Mouse (Mus musculus) stomach, embryonic 16.5 days (tissue): ENCODE data around the gene Tmem119. TPM values are rescaled to one million over a fixed set of nuclear protein-coding genes. Genes with fewer than 3 reads are reported as not detected.

Source experiments
- ATAC-seq: fragments of 200-750 bp; cut with Nextera tagmentation; 2 replicates; pipeline ENCODE4 v1.8.0; 2017; ENCODE audit warnings: moderate number of reproducible peaks, moderate TSS enrichment; ENCODE audit not compliant: insufficient read depth, low FRiP score
- H3K27ac ChIP-seq: fragments of 300-500 bp; sonication (generic); 2 replicates; pipeline ENCODE4 v1.5.1; 2014; ENCODE audit warnings: low read length
- H3K27me3 ChIP-seq: fragments of 300-500 bp; sonication (generic); 2 replicates; pipeline ENCODE4 v1.6.1; 2014; ENCODE audit warnings: low read length, control low read depth, mixed read lengths; ENCODE audit not compliant: control insufficient read depth, insufficient read depth
- H3K36me3 ChIP-seq: fragments of 300-500 bp; sonication (generic); 2 replicates; pipeline ENCODE4 v1.6.1; 2014; ENCODE audit warnings: low read length; ENCODE audit not compliant: control insufficient read depth, insufficient read depth
- H3K4me1 ChIP-seq: fragments of 300-500 bp; sonication (generic); 2 replicates; pipeline ENCODE4 v1.6.1; 2014; ENCODE audit warnings: low read length, control low read depth, mixed read lengths; ENCODE audit not compliant: control insufficient read depth, insufficient read depth
- H3K4me2 ChIP-seq: fragments of 300-500 bp; sonication (generic); 2 replicates; pipeline ENCODE4 v1.6.1; 2014; ENCODE audit warnings: low read depth, low read length, mixed read lengths
- H3K4me3 ChIP-seq: fragments of 300-500 bp; sonication (generic); replicated peaks from 2 replicates; pipeline ENCODE4 v1.5.1; 2014; ENCODE audit warnings: mild to moderate bottlenecking, low read length
- H3K9ac ChIP-seq: fragments of 300-500 bp; sonication (generic); 2 replicates; pipeline ENCODE4 v1.6.1; 2014; ENCODE audit warnings: low read length
- H3K9me3 ChIP-seq: fragments of 300-500 bp; sonication (generic); replicated peaks from 2 replicates; pipeline ENCODE4 v1.6.1; 2016; ENCODE audit warnings: low read length, control low read depth; ENCODE audit not compliant: control insufficient read depth
- WGBS: fragments of 180-500 bp; shearing (Covaris S2); extraction: QIAGEN DNeasy Blood & Tissue Kit; methylation state at CpG from one replicate; pipeline ENCODE4 v1.1.7; 2014; 5-methylcytosine and 5-hydroxymethylcytosine counted together
- polyA plus RNA-seq: library from polyadenylated mRNA; unstranded; fragments of >200 nt; fragmentation: Nextera tagmentation; extraction: Ambion mirVana; gene quantifications from 2 replicates; pipeline ENCODE4 v1.2.1, GENCODE M21; 2015

Gene Tmem119
- 71.4 and 73.0 TPM in 2 replicates for polyA plus RNA-seq

DNA sequence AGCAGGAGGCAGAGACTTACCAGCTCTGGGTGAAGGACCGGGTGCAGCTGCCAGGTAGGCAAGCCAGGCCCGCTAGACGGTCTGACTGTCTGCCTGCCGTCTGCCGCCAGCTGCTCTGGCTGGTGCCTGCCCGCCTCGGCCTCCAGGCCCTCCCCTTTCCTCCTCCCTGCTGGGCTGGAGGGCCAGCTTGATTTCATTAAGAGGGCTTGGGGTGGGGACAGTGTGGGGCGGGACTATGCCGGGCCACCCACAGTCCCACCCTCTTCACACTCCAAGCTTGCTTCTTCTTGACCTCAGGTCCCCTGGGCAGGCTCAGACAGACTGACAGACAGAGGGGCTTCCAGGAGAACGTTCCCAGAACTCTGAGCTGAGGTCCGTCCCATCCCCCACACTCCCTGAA lies at the start of gene Tmem119:
Gene Tmem119, minus strand, starts transcription at position 237 of the 400 bp plus-strand sequence.
- ATAC-seq: peak; percentile 84
- H3K4me3 ChIP-seq: peak within 1 kb of the TSS; percentile 40
- 0% methylated on average over 11 of the region's 11 CpGs for WGBS
- no peaks in the 10 kb centered on the region for H3K27me3 ChIP-seq
- H3K9me3 ChIP-seq: no peaks in the 10 kb centered on the region
- H3K4me1 ChIP-seq: peaks cover 21% of the 10 kb centered on the region
- no peaks in the 10 kb centered on the region for H3K36me3 ChIP-seq
- H3K4me2 ChIP-seq: peak within 1 kb of the TSS; percentile 57
- H3K27ac ChIP-seq: peak within 1 kb of the TSS; percentile 16
- peak within 1 kb of the TSS; percentile 43 for H3K9ac ChIP-seq

GRCm38 (mm10) chr5:113847636-113848035 lies 47.3 kb upstream of the Tmem119 start:
- ATAC-seq: no peak
- H3K4me2 ChIP-seq: no peak overlapping the region
- no peaks in the 10 kb centered on the region for H3K9me3 ChIP-seq
- H3K27me3 ChIP-seq: no peaks in the 10 kb centered on the region
- H3K27ac ChIP-seq: no peak overlapping the region
- peaks cover 30% of the 10 kb centered on the region for H3K36me3 ChIP-seq
- no peak overlapping the region for H3K9ac ChIP-seq
- H3K4me1 ChIP-seq: peaks cover 10% of the 10 kb centered on the region
- no peak overlapping the region for H3K4me3 ChIP-seq
- 79% methylated on average over 9 of the region's 9 CpGs for WGBS

DNA sequence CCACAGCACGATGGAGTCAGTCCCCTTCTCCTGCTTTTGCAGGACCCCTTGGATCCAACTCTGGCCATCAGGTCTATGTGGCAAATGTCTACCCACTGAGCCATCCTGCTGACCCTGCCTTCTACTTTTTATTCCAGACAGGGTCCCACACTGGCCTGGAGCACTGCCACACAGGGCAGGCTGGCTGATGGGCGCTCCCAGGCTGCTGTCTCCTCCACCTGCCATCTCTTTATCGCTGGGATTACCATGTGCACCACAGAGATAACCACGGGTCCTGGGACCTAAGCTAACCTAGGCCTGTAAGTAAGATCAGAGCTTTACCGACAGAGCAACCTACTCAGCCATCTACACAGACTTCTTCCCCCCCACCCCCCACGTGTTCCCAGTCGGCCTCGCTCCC lies 46.3 kb upstream of the Tmem119 start:
- H3K4me2 ChIP-seq: no peak overlapping the region
- H3K27me3 ChIP-seq: no peaks in the 10 kb centered on the region
- WGBS: 88% methylated on average over 8 of the region's 8 CpGs
- peaks cover 10% of the 10 kb centered on the region for H3K4me1 ChIP-seq
- H3K36me3 ChIP-seq: peaks cover 32% of the 10 kb centered on the region
- no peak overlapping the region for H3K9ac ChIP-seq
- no peaks in the 10 kb centered on the region for H3K9me3 ChIP-seq
- no peak for ATAC-seq
- no peak overlapping the region for H3K4me3 ChIP-seq
- H3K27ac ChIP-seq: no peak overlapping the region

GRCm38 (mm10) chr5:113845627-113846026 lies 45.3 kb upstream of the Tmem119 start:
- Histone ChIP-seq H3K27ac (no peak overlapping the region), H3K27me3 (no peaks in the 10 kb centered on the region), H3K4me1 (peaks cover 10% of the 10 kb centered on the region), H3K4me3 (no peak overlapping the region), H3K4me2 (no peak overlapping the region), H3K9ac (no peak overlapping the region), H3K9me3 (no peaks in the 10 kb centered on the region), H3K36me3 (peaks cover 28% of the 10 kb centered on the region)
- ATAC-seq: no peak
- WGBS: 73% methylated on average over 8 of the region's 8 CpGs

DNA sequence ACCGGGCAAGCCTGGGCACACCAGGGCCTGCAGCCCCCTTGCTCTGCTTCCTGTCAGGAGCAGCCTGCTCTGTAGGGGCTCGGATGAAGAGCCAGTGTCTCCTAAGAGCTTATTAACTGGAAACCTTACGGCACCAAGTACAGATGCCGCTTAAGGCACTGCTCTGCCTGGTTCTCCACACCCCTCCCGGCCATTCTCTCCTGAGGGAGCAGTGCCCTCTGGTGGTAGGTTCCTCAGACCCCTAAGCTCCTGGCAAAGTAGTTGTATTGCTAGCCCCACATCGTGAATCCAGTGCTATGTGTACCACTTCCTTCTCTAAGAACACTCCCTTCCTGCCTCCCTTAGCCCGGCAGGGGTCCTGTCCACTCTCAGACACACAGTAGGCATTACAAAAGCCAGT lies 44.4 kb upstream of the Tmem119 start:
- no peaks in the 10 kb centered on the region for H3K9me3 ChIP-seq
- no peaks in the 10 kb centered on the region for H3K27me3 ChIP-seq
- ATAC-seq: peak; percentile 37; the same call in 1 of the 2 replicates
- H3K9ac ChIP-seq: peak overlapping the region; percentile 35
- peaks cover 26% of the 10 kb centered on the region for H3K36me3 ChIP-seq
- H3K4me3 ChIP-seq: no peak overlapping the region
- peaks cover 10% of the 10 kb centered on the region for H3K4me1 ChIP-seq
- peak overlapping the region; percentile 16; the same call in 1 of the 2 replicates for H3K4me2 ChIP-seq
- 52% methylated on average over 7 of the region's 7 CpGs for WGBS
- H3K27ac ChIP-seq: peak overlapping the region; percentile 89

- no peaks in the 10 kb centered on the region for H3K27me3 ChIP-seq
- H3K27ac ChIP-seq: peak overlapping the region; percentile 89; the same call in 1 of the 2 replicates
- peaks cover 10% of the 10 kb centered on the region for H3K4me1 ChIP-seq
- peak overlapping the region; percentile 35; the same call in 1 of the 2 replicates for H3K9ac ChIP-seq
- WGBS: 50% methylated on average over 15 of the region's 15 CpGs
- H3K4me3 ChIP-seq: no peak overlapping the region
- peak; percentile 30; the same call in 1 of the 2 replicates for ATAC-seq
- H3K36me3 ChIP-seq: peaks cover 23% of the 10 kb centered on the region; the same call in 1 of the 2 replicates
- no peaks in the 10 kb centered on the region for H3K9me3 ChIP-seq
- peak overlapping the region; percentile 19; the same call in 1 of the 2 replicates for H3K4me2 ChIP-seq
Measured at GRCm38 (mm10) chr5:113844106-113844505, 43.8 kb upstream of the Tmem119 start.

DNA sequence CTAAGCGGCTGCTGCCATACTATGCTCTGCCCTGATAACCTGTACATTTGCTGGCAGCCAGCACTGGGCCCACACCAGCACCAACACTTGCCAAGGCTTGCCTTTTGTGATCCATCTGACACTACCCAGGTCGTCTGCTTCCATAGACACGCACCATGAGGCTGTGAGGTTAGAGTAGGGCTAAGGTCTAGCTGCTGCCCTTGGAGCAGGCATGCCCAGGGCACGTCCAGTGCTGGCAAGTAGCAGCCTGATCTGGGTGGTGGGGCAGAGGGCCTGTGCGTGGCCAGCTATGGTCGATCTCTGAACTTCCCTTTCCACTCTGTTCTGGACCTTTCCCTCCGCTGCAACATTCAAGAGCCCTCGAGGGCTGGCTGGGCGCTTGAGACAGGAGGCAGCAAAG lies 42.6 kb upstream of the Tmem119 start:
- peaks cover 23% of the 10 kb centered on the region; the same call in 1 of the 2 replicates for H3K36me3 ChIP-seq
- H3K4me1 ChIP-seq: peaks cover 10% of the 10 kb centered on the region
- H3K27me3 ChIP-seq: no peaks in the 10 kb centered on the region
- no peak overlapping the region for H3K9ac ChIP-seq
- H3K4me3 ChIP-seq: no peak overlapping the region
- H3K27ac ChIP-seq: no peak overlapping the region
- H3K9me3 ChIP-seq: no peaks in the 10 kb centered on the region
- no peak overlapping the region for H3K4me2 ChIP-seq
- WGBS: 91% methylated on average over 9 of the region's 9 CpGs
- no peak for ATAC-seq

DNA sequence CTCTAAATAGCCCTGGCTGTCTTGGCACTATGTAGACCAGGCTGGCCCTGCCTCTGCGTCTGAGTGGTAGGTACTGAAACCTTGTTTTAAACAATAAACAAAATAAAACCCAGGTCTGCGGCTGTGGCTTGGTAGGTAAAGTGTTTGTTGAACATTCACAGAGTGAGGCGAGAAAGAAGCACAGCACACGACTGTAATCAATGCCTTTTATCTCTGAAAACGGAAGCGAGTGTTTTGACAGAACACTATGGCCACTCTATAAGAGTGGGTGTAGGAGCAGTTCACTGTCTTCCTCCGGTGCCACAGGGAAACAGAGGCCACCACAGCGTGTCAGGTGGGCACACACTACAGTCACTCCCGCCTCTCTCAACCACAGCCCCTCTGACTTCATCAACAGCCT lies 41.9 kb upstream of the Tmem119 start:
- Histone ChIP-seq H3K9ac (no peak overlapping the region), H3K27ac (no peak overlapping the region), H3K9me3 (no peaks in the 10 kb centered on the region), H3K27me3 (no peaks in the 10 kb centered on the region), H3K4me3 (no peak overlapping the region), H3K4me1 (peaks cover 10% of the 10 kb centered on the region), H3K4me2 (no peak overlapping the region), H3K36me3 (peaks cover 23% of the 10 kb centered on the region; the same call in 1 of the 2 replicates)
- 78% methylated on average over 9 of the region's 9 CpGs for WGBS
- no peak for ATAC-seq

DNA sequence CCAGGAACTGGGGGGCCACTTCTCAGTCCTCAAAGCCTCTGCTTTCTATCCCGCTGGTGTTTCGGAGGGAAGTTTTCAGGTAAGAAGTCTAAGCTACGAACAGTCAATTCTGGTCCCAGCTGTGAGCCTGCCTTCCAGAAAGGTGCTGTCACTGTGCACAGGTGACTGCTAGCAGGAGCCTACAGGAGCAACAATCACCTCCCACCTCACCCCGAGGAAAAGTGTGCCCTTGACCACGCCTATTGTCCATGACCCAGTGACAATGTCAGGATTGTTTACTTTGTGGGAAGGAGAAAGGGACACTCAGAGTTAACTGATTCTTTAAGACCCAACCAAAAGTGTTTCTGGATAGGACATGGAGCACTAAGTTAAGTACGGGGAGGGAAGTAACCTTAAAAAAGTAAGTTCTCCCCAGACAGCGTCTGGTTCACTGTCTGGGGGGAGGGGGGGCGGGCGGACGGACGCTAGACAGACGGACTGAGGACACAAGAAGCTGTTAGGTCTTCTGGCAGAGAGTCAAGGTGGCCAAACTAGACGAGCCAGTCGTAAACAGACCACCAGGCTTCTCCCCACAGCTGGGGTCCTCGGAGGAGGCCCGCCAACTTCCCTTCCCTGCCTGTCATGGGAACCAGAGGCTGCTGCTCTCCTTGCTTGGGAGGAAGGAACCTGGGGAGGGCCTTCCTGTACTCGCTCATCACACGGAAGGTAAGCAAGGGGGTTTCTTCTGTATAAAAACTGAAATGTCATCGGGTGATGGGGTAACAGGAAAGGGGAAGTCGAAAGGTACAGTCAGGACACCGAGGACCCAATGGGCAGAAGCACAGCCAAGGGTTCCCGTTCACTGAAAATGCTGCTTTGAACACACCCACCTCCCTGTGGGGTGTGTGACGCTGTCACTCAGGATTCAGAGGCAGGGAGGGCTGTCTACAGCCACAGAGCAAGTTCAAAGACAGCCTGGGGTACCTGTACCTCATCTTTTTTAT lies 41.2 kb upstream of the Tmem119 start:
- Histone ChIP-seq H3K4me3 (no peak overlapping the region), H3K9ac (peak overlapping the region; percentile 8; the same call in 1 of the 2 replicates), H3K36me3 (peaks cover 23% of the 10 kb centered on the region; the same call in 1 of the 2 replicates), H3K27me3 (no peaks in the 10 kb centered on the region), H3K27ac (peak overlapping the region; percentile 23; the same call in 1 of the 2 replicates), H3K4me1 (peaks cover 10% of the 10 kb centered on the region), H3K4me2 (no peak overlapping the region), H3K9me3 (no peaks in the 10 kb centered on the region)
- 56% methylated on average over 23 of the region's 23 CpGs for WGBS
- no peak for ATAC-seq
